Mouse (Mus musculus) MEL (cell line): ENCODE data around the gene Sub1. TPM values are rescaled to one million over a fixed set of nuclear protein-coding genes. Genes with fewer than 3 reads are reported as not detected.

Source experiments
- DNase-seq: peaks from one replicate; pipeline ENCODE4 v3.0.0; 2011; ENCODE audit warnings: low read depth, low spot score
- H3K27ac ChIP-seq: 2 replicates; pipeline ENCODE4 v1.5.1; 2012; ENCODE audit warnings: low read depth, mild to moderate bottlenecking, control low read depth, low read length, moderate library complexity; ENCODE audit not compliant: control insufficient read depth
- H3K27me3 ChIP-seq, 2 experiments: fragments of 150-350 bp in 1 of 2; sonication (generic) in 1 of 2; 2 replicates each; pipeline ENCODE4 v1.6.1; 2012; ENCODE audit warnings: low read length in 2 of 2, mild to moderate bottlenecking in 2 of 2, improper control_type of control experiment in 1 of 2, moderate library complexity in 1 of 2; ENCODE audit not compliant: insufficient read depth in 2 of 2, control insufficient read depth in 1 of 2
- H3K36me3 ChIP-seq, 2 experiments: 2 replicates each; pipeline ENCODE4 v1.6.1; 2012 to 2014; ENCODE audit warnings: low read length in 2 of 2, improper control_type of control experiment in 1 of 2, inconsistent platforms in 1 of 2, mild to moderate bottlenecking in 1 of 2; ENCODE audit not compliant: insufficient read depth in 2 of 2, control insufficient read depth in 1 of 2
- H3K4me1 ChIP-seq, 2 experiments: fragments of 150-350 bp in 1 of 2; sonication (generic) in 1 of 2; 2 replicates each; pipeline ENCODE4 v1.6.1; 2012; ENCODE audit warnings: low read length in 2 of 2, improper control_type of control experiment in 1 of 2, mild to moderate bottlenecking in 1 of 2; ENCODE audit not compliant: insufficient read depth in 2 of 2, control insufficient read depth in 1 of 2
- H3K4me3 ChIP-seq, 2 experiments: fragments of 150-350 bp in 1 of 2; sonication (generic) in 1 of 2; 2 replicates each; pipeline ENCODE4 v1.5.1; 2012; ENCODE audit warnings: low read depth in 2 of 2, low read length in 2 of 2, mild to moderate bottlenecking in 2 of 2, moderate library complexity in 2 of 2, control low read depth in 1 of 2, improper control_type of control experiment in 1 of 2; ENCODE audit not compliant: control insufficient read depth in 1 of 2, insufficient read depth in 1 of 2
- H3K79me2 ChIP-seq: 2 replicates; pipeline ENCODE4 v1.6.1; 2012; ENCODE audit warnings: mild to moderate bottlenecking, low read length, moderate library complexity; ENCODE audit not compliant: control insufficient read depth, poor library complexity, insufficient read depth
- H3K9ac ChIP-seq: 2 replicates; pipeline ENCODE4 v1.6.1; 2012; ENCODE audit warnings: low read depth, mild to moderate bottlenecking, control low read depth, low read length, moderate library complexity; ENCODE audit not compliant: control insufficient read depth, poor library complexity, severe bottlenecking
- H3K9me3 ChIP-seq: fragments of 150-350 bp; sonication (generic); replicated peaks from 2 replicates; pipeline ENCODE4 v1.6.1; 2012; ENCODE audit warnings: mild to moderate bottlenecking, low read length, improper control_type of control experiment, moderate library complexity; ENCODE audit not compliant: insufficient read depth
- BHLHE40 ChIP-seq: IDR thresholded peaks from 2 replicates; pipeline ENCODE4 v1.6.1; 2012; ENCODE audit warnings: low read depth, mild to moderate bottlenecking, inconsistent platforms, low read length, improper control_type of control experiment, borderline replicate concordance
- CHD1 ChIP-seq: IDR thresholded peaks from 2 replicates; pipeline ENCODE4 v1.6.1; 2012; ENCODE audit warnings: low read depth, mild to moderate bottlenecking, inconsistent platforms, low read length, improper control_type of control experiment
- CHD2 ChIP-seq: IDR thresholded peaks from 2 replicates; pipeline ENCODE4 v1.6.1; 2011; ENCODE audit warnings: low read length, improper control_type of control experiment
- EP300 ChIP-seq, 2 experiments: IDR thresholded peaks; 2 replicates each; pipeline ENCODE4 v1.6.1; 2011; ENCODE audit warnings: improper control_type of control experiment in 2 of 2, low read length in 2 of 2, low read depth in 1 of 2, mild to moderate bottlenecking in 1 of 2
- GABPA ChIP-seq: IDR thresholded peaks from 2 replicates; pipeline ENCODE4 v1.6.1; 2012; ENCODE audit warnings: low read depth, mild to moderate bottlenecking, inconsistent platforms, low read length, improper control_type of control experiment, moderate library complexity
- GATA1 ChIP-seq: IDR thresholded peaks from 2 replicates; pipeline ENCODE4 v1.6.1; 2011; ENCODE audit warnings: low read depth, low read length, improper control_type of control experiment
- JUND ChIP-seq: IDR thresholded peaks from 2 replicates; pipeline ENCODE4 v1.6.1; 2011; ENCODE audit warnings: low read depth, mild to moderate bottlenecking, improper control_type of control experiment, low read length
- MAX ChIP-seq: IDR thresholded peaks from 2 replicates; pipeline ENCODE4 v1.6.1; 2011; ENCODE audit warnings: low read length, improper control_type of control experiment
- MAZ ChIP-seq: IDR thresholded peaks from 2 replicates; pipeline ENCODE4 v1.6.1; 2012; ENCODE audit warnings: low read depth, mild to moderate bottlenecking, inconsistent platforms, low read length, improper control_type of control experiment
- MEF2A ChIP-seq: IDR thresholded peaks from 2 replicates; pipeline ENCODE4 v1.6.1; 2014; ENCODE audit warnings: low read depth, mild to moderate bottlenecking, inconsistent platforms, low read length, improper control_type of control experiment; ENCODE audit not compliant: poor library complexity, insufficient replicate concordance, severe bottlenecking; ENCODE audit errors: extremely low read depth
- MXI1 ChIP-seq: IDR thresholded peaks from 2 replicates; pipeline ENCODE4 v1.6.1; 2011; ENCODE audit warnings: mild to moderate bottlenecking, low read depth, low read length, improper control_type of control experiment
- MYC ChIP-seq: IDR thresholded peaks from 2 replicates; pipeline ENCODE4 v1.6.1; 2011; ENCODE audit warnings: low read depth, mild to moderate bottlenecking, low read length, improper control_type of control experiment, moderate library complexity
- NELFE ChIP-seq: IDR thresholded peaks from 2 replicates; pipeline ENCODE4 v1.6.1; 2011; ENCODE audit warnings: low read depth, low read length, improper control_type of control experiment
- NRF1 ChIP-seq: IDR thresholded peaks from 2 replicates; pipeline ENCODE4 v1.6.1; 2014; ENCODE audit warnings: low read depth, mild to moderate bottlenecking, inconsistent platforms, low read length, improper control_type of control experiment, moderate library complexity; ENCODE audit not compliant: poor library complexity, insufficient read depth, severe bottlenecking
- POLR2A ChIP-seq, 2 experiments: IDR thresholded peaks; 2 replicates each; pipeline ENCODE4 v1.6.1; 2011 to 2012; ENCODE audit warnings: low read length in 2 of 2, mild to moderate bottlenecking in 2 of 2, control low read depth in 1 of 2, improper control_type of control experiment in 1 of 2, low read depth in 1 of 2, moderate library complexity in 1 of 2; ENCODE audit not compliant: control insufficient read depth in 1 of 2, insufficient read depth in 1 of 2, poor library complexity in 1 of 2
- POLR2AphosphoS2 ChIP-seq: IDR thresholded peaks from 2 replicates; pipeline ENCODE4 v1.6.1; 2011; ENCODE audit warnings: low read length, improper control_type of control experiment
- RAD21 ChIP-seq: IDR thresholded peaks from 2 replicates; pipeline ENCODE4 v1.6.1; 2011; ENCODE audit warnings: mild to moderate bottlenecking, low read depth, low read length, improper control_type of control experiment
- UBTF ChIP-seq: IDR thresholded peaks from 2 replicates; pipeline ENCODE4 v1.6.1; 2012; ENCODE audit warnings: low read depth, mild to moderate bottlenecking, inconsistent platforms, low read length, improper control_type of control experiment, moderate library complexity, borderline replicate concordance; ENCODE audit not compliant: insufficient read depth
- USF1 ChIP-seq: IDR thresholded peaks from 2 replicates; pipeline ENCODE4 v1.6.1; 2014; ENCODE audit warnings: low read depth, mild to moderate bottlenecking, inconsistent platforms, low read length, improper control_type of control experiment, moderate library complexity
- USF2 ChIP-seq, 2 experiments: IDR thresholded peaks; 2 replicates each; pipeline ENCODE4 v1.6.1; 2011 to 2012; ENCODE audit warnings: improper control_type of control experiment in 2 of 2, low read length in 2 of 2, borderline replicate concordance in 1 of 2, inconsistent platforms in 1 of 2, low read depth in 1 of 2, mild to moderate bottlenecking in 1 of 2; ENCODE audit not compliant: insufficient read depth in 1 of 2
- ZMIZ1 ChIP-seq: IDR thresholded peaks from 2 replicates; pipeline ENCODE4 v1.6.1; 2012; ENCODE audit warnings: low read depth, mild to moderate bottlenecking, inconsistent platforms, low read length, improper control_type of control experiment, moderate library complexity
- polyA plus RNA-seq, 2 experiments: library from polyadenylated mRNA; stranded (reverse) in 1 of 2; unstranded in 1 of 2; fragments of >175 nt in 1 of 2; fragments of >200 nt in 1 of 2; gene quantifications; 2 replicates each; pipeline versions ENCODE4 v1.2.1 to v1.2.4; 2012; ENCODE audit warnings: low replicate concordance in 2 of 2, low read depth in 1 of 2; ENCODE audit not compliant: insufficient read length in 2 of 2, insufficient read depth in 1 of 2, missing spikeins in 1 of 2
- total RNA-seq: library from RNA; depleted of rRNA; stranded (reverse); fragments of 300-350 nt; gene quantifications from 2 replicates; pipeline ENCODE4 v1.2.3, GENCODE M21; 2012; rRNA removed

Gene Sub1
- total RNA-seq (369 and 372 TPM in 2 replicates), polyA plus RNA-seq (100 to 1,000 TPM in 1 of 2 experiments, not detected in 1; 710 TPM)

DNA sequence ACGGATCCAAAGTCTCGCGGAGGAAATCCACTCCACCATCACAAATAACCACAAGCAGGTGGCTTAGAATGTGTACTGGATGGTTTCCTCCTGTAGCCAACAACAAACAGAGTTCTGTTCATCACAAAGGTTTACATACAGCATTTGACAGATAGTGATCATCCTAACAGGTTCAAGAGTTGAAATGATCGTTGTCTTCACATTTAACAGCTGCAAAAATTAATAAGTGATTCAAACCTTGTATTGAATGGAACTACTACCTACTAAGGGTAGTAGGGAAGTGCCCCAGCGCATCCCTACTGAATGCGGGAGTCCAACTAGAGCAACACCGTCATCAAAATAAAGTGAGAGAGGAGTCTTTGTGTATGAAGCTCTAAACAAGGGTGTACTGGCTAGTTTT, at the start of gene Sub1:
Sub1 (minus strand) TSS at position 101 of the 400 bp plus-strand sequence.
- H3K27me3 ChIP-seq: peaks cover 0 to 1% of the 10 kb centered on the region in 2 experiments; a peak in 1 of 4 replicates
- no peak for DNase-seq
- H3K27ac ChIP-seq: peak within 1 kb of the TSS; percentile 25; the same call in 1 of the 2 replicates
- peak within 1 kb of the TSS; percentile 92 for H3K9ac ChIP-seq
- peaks cover 24% of the 10 kb centered on the region for H3K79me2 ChIP-seq
- H3K9me3 ChIP-seq: no peaks in the 10 kb centered on the region
- H3K36me3 ChIP-seq: peaks cover 16 to 25% of the 10 kb centered on the region in 2 experiments
- peaks cover 6 to 8% of the 10 kb centered on the region in 2 experiments; a peak in 3 of 4 replicates for H3K4me1 ChIP-seq
- H3K4me3 ChIP-seq: peak within 1 kb of the TSS; percentile 86 to 92
- TF ChIP-seq JUND (no peak), CHD1 (no peak), USF2 (IDR thresholded peaks at IDR 0.05; ENCODE audit: borderline replicate concordance in 1 of 2, insufficient read depth in 1 of 2, low read depth in 1 of 2, low read length in 2 of 2) (no peak), USF1 (no peak), POLR2AphosphoS2 (no peak), BHLHE40 (no peak), POLR2A (IDR thresholded peaks at IDR 0.05; ENCODE audit: control insufficient read depth in 1 of 2, insufficient read depth in 1 of 2, low read depth in 1 of 2, low read length in 2 of 2, poor library complexity in 1 of 2) (no peak), NELFE (no peak), MXI1 (no peak), MYC (no peak), ZMIZ1 (no peak), NRF1 (no peak), GABPA (no peak), MEF2A (no peak), GATA1 (no peak), CHD2 (no peak), MAZ (no peak), MAX (no peak)

DNA sequence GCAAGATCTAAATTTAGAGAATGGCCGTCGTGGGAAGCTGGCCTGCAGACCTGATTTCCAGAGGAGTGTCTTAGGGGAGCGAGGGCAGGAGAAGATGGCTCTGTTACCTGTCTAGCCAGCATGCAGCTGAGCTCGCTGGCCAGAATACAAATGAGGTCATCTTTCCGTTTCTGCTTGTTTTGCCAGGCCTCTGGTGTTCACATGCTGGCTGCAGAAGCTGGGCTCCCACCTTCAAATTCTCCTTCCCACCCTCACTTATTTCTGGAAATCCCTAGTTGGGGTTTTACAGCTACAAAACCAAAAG, 43.6 kb upstream of the Sub1 start:
- Histone ChIP-seq H3K27me3 (no peaks in the 10 kb centered on the region), H3K27ac (no peak overlapping the region), H3K4me1 (peaks cover 11 to 25% of the 10 kb centered on the region in 2 experiments; a peak in 3 of 4 replicates), H3K9ac (no peak overlapping the region), H3K79me2 (no peaks in the 10 kb centered on the region; the same call in 1 of the 2 replicates), H3K4me3 (no peak overlapping the region), H3K9me3 (no peaks in the 10 kb centered on the region), H3K36me3 (peaks cover 0 to 14% of the 10 kb centered on the region in 2 experiments; a peak in 1 of 4 replicates)
- no peak for DNase-seq
- no peak for TF ChIP-seq RAD21
- TF ChIP-seq UBTF: no peak
- no peak for TF ChIP-seq EP300 (IDR thresholded peaks at IDR 0.05; ENCODE audit: low read depth in 1 of 2, low read length in 2 of 2)
- TF ChIP-seq ZMIZ1: no peak
